Mouse (Mus musculus) lung, postnatal 36 days (tissue): ENCODE data around the gene Cdc25b.
"Not testable (repeated sequence)": the region's sequence is repeated elsewhere in the genome, so short reads cannot be mapped to it uniquely, and the experiment has no call there.

Experiments
- DNase-seq: peaks from one replicate; pipeline ENCODE4 v3.0.0; 2022; ENCODE audit warnings: mixed read lengths

Gene Cdc25b

DNA sequence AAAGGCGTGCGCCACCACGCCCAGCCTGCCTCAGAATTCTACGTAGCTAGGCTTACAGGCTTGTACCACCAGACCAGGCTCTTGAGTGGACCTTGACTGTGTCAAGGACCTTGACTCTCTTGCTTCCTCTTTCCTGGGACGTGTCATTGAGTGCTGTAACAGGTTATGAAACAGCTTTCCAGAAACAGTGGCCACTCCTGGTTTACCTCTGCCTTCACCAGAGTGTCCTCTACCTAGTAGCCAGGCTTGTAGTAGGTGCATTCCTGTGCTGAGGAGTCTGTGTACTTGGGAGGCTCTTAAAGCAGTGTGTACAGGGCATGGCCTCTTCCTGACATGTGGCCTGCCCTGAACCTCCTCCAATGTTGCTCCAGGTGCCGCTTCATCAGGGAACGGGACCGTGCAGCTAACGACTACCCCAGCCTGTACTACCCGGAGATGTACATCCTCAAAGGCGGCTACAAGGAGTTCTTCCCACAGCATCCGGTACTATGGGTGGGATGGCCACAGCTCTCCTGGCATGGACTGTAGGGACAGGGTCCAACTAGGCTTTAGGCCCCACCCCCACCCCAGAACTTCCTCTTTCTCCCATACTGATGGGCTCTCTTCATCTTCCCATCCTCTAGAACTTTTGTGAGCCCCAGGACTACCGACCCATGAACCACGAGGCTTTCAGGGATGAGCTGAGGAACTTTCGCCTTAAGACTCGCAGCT is 10.0 kb downstream of the Cdc25b start:
- DNase-seq: peak; percentile 91

DNA sequence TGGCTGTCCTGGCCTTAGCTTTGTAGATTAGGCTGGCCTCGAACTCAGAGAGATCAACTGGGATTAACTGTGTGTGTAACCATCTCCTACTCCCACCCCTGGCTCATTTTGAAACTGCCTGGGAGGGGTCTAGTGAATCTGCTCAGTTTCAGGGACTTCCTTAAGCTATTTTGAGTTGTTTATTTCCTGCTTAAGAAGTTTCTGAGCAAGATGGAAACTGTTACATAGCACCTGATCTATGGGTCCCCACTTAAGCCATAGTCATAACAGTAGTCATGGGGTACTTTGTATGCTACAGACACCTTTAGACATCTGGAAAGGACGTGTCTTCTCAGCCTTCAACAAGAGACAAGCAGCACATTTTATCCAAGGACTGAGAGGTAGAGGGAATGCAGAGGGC is 14.0 kb downstream of the Cdc25b start:
- DNase-seq: no peak

DNA sequence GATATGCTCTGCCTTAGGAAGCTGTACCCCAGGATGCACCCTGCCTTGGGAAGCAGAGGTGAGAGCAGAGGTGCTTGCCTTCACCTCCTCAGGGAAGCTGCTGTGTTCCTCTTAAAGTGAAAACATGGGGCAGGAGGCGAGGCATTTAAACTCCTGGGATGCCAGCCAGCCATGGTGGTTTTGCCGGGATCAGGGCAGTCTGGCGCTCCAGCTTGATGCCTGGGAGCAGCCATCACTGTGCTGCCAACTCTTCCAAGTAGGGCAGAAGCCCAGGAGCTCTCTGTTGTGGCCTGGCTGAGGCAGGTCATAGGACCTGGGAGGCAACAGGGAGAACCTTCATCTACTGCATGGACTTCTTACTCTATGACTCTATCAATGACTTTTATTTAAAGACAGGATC is 14.5 kb downstream of the Cdc25b start:
- DNase-seq: no peak

- DNase-seq: peak; percentile 61
Measured at GRCm38 (mm10) chr2:131203816-131204409, 17.2 kb downstream of the Cdc25b start.

DNA sequence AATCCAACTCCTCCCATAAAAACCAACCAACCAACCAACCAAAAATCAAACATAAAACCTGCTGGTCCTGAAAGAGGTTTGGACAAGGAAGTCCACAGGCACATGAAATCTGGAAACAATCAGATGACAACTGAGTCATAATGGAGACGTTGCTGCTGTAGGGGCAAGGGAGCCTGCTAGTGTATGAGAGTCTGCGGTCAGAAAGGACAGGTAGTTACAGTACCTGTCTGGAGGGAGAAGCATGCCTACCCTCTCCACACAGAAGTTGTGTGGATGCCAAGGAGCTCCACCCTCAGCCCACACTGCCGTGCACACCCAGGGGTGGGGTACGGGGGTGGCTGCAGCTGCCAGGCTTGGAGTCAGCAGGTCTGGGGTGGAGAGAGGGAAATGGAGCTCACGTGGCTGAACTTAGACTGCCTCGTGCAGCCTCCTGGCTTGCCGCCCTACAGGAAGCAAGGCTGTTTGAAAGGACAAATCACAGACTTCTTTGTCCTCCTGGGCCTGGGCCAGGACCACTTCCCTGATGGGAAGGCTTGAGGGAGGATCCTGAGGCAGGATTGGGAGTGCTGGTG is 17.7 kb downstream of the Cdc25b start:
- peak; percentile 99 for DNase-seq

GRCm38 (mm10) chr2:131205521-131206182 is 18.9 kb downstream of the Cdc25b start:
- no peak for DNase-seq

DNA sequence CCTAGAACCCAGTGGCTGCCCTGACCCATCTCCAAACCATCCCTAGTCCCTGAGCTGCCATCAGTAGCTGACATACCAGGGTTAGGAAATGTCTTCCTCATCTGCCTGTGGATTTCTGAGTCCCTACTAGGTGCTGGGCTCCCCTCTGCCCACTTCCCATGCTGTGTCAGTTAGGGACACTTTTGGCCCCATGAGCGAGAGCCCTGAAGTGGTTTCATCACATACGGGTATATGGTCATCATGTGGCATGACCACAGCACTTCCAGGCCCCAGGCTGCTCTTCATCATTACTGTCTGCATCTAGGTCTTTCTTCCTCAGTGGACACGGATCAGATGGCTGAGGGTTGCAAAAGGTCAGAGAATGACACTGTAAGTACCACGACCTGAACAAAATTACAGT is 20.0 kb downstream of the Cdc25b start, which contains the start of gene Ap5s1:
Gene Ap5s1, plus strand, starts transcription at position 301 of the 400 bp plus-strand sequence.
- no peak for DNase-seq

- no peak for DNase-seq
Measured at GRCm38 (mm10) chr2:131208356-131208755, 21.6 kb downstream of the Cdc25b start.

DNA sequence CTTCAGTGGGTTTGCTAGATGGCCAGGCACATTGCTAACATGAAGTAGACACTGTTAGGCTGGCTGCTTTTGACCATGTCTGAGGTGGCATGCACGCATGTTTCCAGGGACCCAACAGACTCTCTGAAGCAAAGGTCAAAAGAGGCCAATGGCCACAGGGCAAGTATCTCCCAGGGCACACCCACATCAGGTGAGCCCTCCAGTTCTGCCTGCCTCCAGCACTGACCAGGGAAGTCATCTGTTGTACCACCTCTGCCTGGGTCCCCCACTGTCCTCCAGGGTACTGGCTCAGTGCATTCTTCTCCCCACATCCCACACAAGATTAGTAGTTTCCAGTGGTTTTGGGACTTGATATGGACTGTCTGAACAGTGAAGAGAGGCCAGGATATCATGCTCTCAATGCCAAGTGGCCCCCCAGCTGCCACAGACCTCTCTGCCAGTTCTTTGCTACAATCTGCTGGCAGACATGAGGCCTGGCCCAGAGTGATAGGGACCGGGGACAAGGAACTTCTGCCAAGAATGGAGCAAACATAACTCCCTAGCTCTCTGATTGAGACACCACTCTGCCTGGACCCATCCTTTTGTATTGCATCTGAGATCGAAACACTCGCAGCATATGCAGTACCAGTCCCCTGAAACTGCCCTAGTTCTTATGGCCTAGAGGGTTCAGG is 22.5 kb downstream of the Cdc25b start:
- peak; percentile 39 for DNase-seq

- peak; percentile 97 for DNase-seq
Measured at GRCm38 (mm10) chr2:131209969-131210792, 23.4 kb downstream of the Cdc25b start.

DNA sequence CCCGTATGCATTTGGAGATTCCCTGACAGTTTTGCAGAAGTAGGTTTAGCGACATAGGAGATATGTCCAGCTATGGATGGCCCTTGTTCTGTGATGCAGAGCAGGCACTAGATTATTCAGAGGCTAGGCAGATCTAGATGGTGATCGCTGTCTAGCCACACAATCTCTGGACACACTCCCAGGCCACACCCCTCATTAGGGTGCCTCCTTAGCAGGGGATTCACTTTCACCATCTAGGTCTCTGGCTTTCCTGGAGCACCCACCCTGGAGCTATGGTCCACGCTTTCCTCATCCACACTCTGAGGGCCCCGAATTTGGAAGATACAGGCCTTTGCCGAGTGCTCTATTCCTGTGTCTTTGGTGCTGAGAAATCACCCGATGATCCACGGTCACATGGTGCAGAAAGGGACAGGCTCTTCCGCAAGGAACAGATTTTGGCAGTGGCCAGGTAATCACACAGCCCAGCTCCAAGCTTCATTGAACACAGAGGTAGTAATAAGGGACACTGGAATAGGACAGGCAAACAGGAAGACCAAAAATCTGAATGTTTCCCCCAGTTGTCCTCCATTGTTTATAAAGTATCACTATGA is 24.4 kb downstream of the Cdc25b start:
- peak; percentile 52 for DNase-seq

DNA sequence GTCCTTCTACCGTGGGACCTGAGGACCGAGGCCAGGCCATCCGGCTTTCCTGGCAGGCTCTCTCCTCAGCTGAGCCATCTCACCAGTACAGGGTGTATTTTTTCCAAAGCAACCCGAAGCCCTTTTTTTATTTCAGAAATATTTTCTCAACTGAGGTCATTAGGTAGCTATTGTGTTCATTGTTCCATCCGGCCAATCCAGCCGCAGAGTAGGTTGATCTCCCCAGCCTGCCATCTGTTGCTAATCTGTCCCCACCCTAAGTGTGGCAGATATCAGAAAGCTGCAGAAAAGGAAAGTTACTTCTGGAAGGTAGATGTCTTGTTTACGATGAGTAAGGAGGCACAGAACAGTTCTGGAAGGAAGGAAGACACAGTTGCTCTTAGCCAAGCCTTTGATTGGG is 27.0 kb downstream of the Cdc25b start:
- no peak for DNase-seq

GRCm38 (mm10) chr2:131215941-131216858 is 29.5 kb downstream of the Cdc25b start:
- DNase-seq: peak; percentile 31

DNA sequence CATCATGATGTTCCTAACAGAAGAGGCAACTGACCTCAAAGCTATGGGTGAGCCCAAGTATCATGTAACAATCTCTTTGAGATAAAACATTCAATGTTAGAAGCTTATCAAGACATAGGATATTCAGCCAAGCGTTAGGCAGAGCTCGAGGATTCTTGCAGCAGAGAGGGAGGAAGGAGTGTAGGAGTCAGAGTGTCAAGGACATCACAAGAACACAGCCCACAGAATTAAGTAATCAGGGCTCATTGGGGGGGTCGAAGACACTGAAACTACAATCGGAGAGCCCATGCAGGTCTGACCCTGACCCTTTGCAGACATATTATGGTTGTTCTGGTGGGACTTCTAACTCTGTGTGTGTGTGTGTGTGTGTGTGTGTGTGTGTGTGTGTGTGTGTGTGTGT is 33.3 kb downstream of the Cdc25b start:
- DNase-seq: no peak

DNA sequence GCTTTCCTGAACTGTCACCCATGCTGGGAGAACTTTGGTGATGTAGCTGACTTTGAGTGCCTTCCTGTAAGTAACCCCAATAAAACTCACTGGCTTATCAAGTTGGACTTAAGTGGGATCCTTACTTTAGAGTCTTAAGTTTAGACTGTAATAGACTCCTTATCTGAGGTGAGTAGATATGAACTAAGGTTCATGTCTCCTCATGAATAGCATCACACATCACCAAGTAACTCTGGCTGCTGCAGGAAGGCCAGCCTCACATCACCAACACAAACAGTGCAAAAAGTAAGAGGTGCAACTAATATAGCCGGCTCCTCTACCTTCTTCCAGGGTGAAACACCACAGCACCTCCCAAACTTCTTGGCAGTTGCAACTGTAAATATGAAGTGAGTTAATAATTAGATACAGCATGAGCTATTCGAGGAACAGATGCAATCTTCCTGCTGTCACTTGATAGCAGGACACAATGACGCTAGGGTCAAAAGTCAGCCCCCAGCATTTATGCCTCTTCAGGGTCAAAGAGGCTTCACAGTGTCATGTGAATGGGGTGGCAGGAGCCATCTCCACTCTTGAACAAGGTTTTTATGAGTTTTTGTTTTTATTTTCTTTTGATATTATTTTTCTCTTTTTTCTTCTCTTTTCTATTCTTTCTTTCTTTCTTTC is 35.2 kb downstream of the Cdc25b start:
- no peak for DNase-seq

DNA sequence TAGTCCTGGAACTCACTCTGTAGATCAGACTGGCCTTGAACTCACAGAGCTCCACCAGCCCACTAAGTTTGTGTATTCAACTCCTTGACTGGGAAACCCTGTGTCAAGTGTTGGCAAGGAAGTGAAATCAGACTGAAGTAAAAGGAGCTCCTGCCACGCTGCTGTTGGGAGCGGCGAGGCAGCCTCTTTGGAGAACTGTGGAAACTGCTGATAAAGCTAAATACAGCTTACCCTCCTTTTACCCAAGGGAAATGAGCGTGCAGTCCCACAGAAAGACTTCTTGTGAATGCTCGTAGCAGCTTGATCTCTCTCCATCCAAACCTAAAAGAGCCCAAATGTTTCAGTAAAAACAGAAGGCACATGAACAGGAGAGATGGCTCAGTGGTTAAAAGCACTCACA is 35.8 kb downstream of the Cdc25b start:
- DNase-seq: no peak

GRCm38 (mm10) chr2:131223569-131223968 is 36.8 kb downstream of the Cdc25b start:
- no peak for DNase-seq

GRCm38 (mm10) chr2:131225178-131225577 is 38.4 kb downstream of the Cdc25b start:
- DNase-seq: no peak

GRCm38 (mm10) chr2:131226669-131227068 is 39.9 kb downstream of the Cdc25b start:
- DNase-seq: not testable (repeated sequence)

DNA sequence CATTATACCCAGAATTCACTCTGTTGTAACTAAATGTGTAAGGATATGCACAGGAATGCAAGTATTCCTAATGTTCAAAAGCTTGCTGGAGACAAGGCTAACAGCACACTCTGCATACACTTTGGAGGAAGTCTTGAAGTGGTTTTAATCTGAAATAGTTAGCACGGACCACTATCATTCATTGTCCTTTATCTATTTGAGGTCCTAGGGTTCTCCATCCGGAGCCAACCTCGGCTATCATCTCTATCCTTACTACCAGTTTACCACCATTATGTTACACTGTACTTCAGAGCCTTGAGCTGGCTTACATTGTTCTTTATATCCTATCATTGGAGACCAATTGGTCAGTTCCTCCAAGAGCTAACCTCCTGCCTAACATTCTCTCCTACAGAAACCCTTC is 40.5 kb downstream of the Cdc25b start:
- DNase-seq: no peak
